Mouse (Mus musculus) small intestine, adult 2 months (tissue): ENCODE data around the gene Atp1a4.

Experiments
- CTCF ChIP-seq: fragments of 200-500 bp; IDR thresholded peaks from 2 replicates; pipeline ENCODE4 v1.5.1; 2012; ENCODE audit warnings: low read depth, mild to moderate bottlenecking, control low read depth, inconsistent platforms, low read length, moderate library complexity, mixed read lengths; ENCODE audit not compliant: insufficient replicate concordance, insufficient read length; ENCODE audit errors: extremely low read depth
- POLR2A ChIP-seq: fragments of 200-500 bp; IDR thresholded peaks from 2 replicates; pipeline ENCODE4 v1.6.1; 2012; ENCODE audit warnings: low read depth, mild to moderate bottlenecking, control low read depth, inconsistent platforms, low read length, moderate library complexity

DNA sequence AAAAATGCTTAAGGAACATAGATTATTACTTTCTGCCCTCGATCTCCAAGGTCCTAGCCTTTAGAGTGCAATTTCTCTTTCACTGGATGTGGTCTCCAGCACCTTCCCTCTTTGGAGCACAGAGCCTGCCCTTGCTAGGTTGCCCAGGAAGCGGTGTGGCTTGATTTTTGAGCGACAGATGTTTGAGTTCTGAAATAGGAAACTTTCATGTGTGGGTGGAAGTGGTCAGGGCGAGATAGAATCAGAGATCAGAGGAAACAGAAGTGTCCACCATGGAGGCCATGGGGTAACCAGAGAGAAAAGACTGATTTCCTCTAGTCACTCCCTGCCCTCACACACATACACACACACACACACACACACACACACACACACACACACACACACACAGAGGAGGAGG, 48.0 kb upstream of the Atp1a4 start:
- TF ChIP-seq CTCF, result no peak
- no peak for TF ChIP-seq POLR2A
